In the genomic region with DNA sequence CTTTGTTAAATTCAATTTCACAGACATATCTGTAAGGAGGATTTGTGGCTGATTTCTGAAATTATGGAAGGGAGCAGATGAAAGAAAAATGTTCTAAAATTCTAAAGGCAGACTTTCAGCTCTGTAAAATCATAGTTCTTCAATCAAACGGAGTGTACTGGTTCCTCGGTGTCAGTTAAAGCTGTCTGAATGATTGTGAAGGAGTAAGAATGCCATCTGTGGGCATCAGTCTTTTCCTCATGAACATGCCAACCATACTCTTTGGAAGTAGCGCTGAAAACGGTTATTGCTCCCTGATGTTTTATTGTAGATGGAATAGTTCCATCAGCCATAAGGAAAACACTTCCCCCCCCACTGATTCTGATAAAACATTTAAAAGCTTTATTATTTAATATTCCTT, we compare ENCODE assay signal across 19 mouse cellular contexts.
"Had no signal": no experiment of that assay in that cellular context is flagged by ENCODE, and none has a peak within 500 bp of the region (broad histone marks: within the 10 kb centered on the region; RNA-seq: fewer than 3 reads in every experiment).

No protein-coding gene starts in this region.

- H3K4me3 ChIP-seq: left cerebral cortex, adult 2 months; limb, embryonic 12.5 days; limb, embryonic 15.5 days; midbrain, embryonic 12.5 days had no signal

- H3K36me3 ChIP-seq: limb, embryonic 12.5 days; limb, embryonic 15.5 days; midbrain, embryonic 12.5 days had no signal

- H3K27ac ChIP-seq: kidney, postnatal 0 days; left cerebral cortex, adult 2 months; limb, embryonic 12.5 days; limb, embryonic 15.5 days; liver, embryonic 14.5 days; macrophage; midbrain, embryonic 12.5 days had no signal

- H3K4me2 ChIP-seq: limb, embryonic 12.5 days; limb, embryonic 15.5 days; liver, embryonic 11.5 days; lung, embryonic 14.5 days; midbrain, embryonic 12.5 days had no signal

- H3K9ac ChIP-seq: limb, embryonic 12.5 days; limb, embryonic 15.5 days; liver, embryonic 14.5 days; liver, postnatal 0 days; lung, embryonic 14.5 days; midbrain, embryonic 12.5 days had no signal

- H3K9me3 ChIP-seq: limb, embryonic 12.5 days; limb, embryonic 15.5 days; midbrain, embryonic 12.5 days had no signal

- H3K27me3 ChIP-seq: limb, embryonic 12.5 days; limb, embryonic 15.5 days; midbrain, embryonic 12.5 days had no signal

- ATAC-seq: intestine, postnatal 0 days; liver, postnatal 0 days; lung, postnatal 0 days; midbrain, embryonic 16.5 days had no signal

- H3K4me1 ChIP-seq: limb, embryonic 12.5 days; limb, embryonic 15.5 days; midbrain, embryonic 12.5 days had no signal

- DNase-seq: kidney, adult 2 months; kidney, postnatal 25 days; left cerebral cortex, postnatal 4 days; liver, postnatal 0 days; lung, embryonic 14.5 days; thymus, adult 2 months; thymus, postnatal 14 days; thymus, postnatal 4 days had no signal
